Mouse (Mus musculus): ENCODE data around the gene Ascl2. TPM values are rescaled to one million over a fixed set of nuclear protein-coding genes. Genes with fewer than 3 reads are reported as not detected.

The Ascl2 gene
- polyA plus RNA-seq, 1 experiment, result 0.81 TPM

DNA sequence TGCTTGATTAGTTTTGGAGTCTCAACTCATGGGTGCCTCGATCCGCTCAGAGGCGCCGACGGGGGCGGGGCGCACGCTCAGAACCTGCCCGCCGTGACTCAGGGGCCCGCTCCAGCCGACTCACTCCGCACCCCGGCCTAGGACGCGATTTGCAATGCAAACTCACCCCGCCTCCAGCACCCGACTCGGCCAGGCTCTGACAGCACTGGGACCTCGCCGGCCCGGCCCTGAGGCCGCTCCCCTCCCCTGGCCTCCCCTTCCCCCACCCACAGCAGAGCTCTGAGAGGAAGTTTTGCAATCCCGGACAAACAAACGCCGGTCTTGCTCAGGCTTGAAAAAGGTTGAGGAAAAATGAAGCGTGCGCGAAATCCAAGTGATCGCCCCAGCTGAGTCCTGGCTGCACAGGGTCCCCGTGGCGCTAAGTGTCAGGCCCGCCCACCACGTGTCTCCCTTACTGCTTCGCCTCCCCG is 1.6 kb downstream of the Ascl2 start:
- H3K27ac ChIP-seq (ENCODE audit: insufficient read depth, low read length), result no peak overlapping the region
- H3K4me3 ChIP-seq (ENCODE audit: insufficient read depth, low read length), result peak overlapping the region; percentile 19

DNA sequence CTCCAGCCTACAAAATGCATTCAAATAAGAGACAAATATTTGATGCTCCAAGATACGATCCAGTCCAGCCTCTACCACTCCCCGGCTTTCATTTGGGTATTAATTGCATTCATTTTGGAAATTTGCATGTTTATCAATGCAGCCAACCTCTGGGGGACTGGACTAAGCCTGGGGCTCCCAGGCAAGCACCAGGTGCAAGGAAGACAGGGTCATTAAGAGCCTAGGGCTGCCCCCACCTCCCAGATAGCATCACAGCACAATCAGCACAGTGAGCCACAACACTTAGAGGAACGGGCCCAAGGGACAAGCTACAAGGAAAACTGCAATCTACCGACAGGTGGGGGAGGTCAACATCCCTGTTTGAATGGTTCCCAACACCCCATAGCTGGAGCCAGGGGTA is 9.3 kb downstream of the Ascl2 start:
- TF ChIP-seq CTCF (IDR thresholded peaks at IDR 0.05; ENCODE audit: extremely low read depth, insufficient read depth, low read length) (no peak), POLR2A (IDR thresholded peaks at IDR 0.05; ENCODE audit: extremely low read depth, insufficient read depth, low read length) (no peak)
- Histone ChIP-seq H3K4me3 (ENCODE audit: insufficient read depth, low read length) (no peak overlapping the region), H3K4me1 (ENCODE audit: control insufficient read depth, insufficient read depth, low read length) (no peaks in the 10 kb centered on the region), H3K27ac (ENCODE audit: insufficient read depth, low read length) (no peak overlapping the region)

More for the DNA sequence above, 1.6 kb downstream of the Ascl2 start:
- TF ChIP-seq CTCF (IDR thresholded peaks at IDR 0.05; ENCODE audit: extremely low read depth, insufficient read depth, low read length), result no peak
- no peak for TF ChIP-seq POLR2A (IDR thresholded peaks at IDR 0.05; ENCODE audit: extremely low read depth, insufficient read depth, low read length)
- H3K4me1 ChIP-seq (ENCODE audit: control insufficient read depth, insufficient read depth, low read length), result no peaks in the 10 kb centered on the region

DNA sequence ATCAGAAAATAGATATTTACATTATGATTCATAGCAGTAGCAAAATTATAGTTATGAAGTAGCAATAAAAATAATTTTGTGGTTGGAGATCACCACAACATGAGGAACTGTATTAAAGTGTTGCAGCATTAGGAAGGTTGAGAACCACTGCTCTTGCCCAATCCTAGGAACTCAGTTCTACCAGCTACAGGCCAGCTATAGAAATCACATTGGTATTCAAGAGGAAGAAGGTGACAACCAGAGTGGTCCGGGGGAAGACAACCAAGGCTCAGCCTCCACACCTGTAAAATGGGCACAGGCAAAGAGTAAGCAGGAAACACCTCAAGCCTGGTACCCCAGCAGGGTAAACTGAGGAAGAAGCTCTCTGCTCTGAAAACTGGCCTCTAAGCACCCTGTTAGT is 10.2 kb downstream of the Ascl2 start:
- H3K4me1 ChIP-seq (ENCODE audit: control insufficient read depth, insufficient read depth, low read length), result no peaks in the 10 kb centered on the region
- TF ChIP-seq CTCF (IDR thresholded peaks at IDR 0.05; ENCODE audit: extremely low read depth, insufficient read depth, low read length), result no peak
- TF ChIP-seq POLR2A (IDR thresholded peaks at IDR 0.05; ENCODE audit: extremely low read depth, insufficient read depth, low read length), result no peak
- H3K27ac ChIP-seq (ENCODE audit: insufficient read depth, low read length), result no peak overlapping the region
- no peak overlapping the region for H3K4me3 ChIP-seq (ENCODE audit: insufficient read depth, low read length)

DNA sequence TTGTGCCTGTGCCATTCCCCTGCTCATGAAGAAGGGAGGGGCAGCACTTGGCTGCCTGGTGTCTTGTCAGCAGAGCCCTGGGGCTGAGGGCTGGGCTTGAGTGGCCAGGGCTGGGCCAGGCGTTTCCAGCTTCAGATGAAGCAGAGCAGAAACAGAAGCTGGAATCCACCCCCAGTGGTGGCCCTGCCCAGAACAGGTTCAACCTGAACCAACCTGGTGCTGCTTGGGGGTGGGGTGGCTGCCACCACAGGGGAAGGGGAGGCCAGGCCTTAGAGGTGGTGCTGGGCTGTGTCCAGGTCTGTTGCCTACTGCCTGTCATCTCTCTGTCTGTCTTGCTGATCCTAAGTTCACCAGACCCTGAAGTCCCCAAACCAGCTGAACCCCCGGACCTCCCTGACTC is 13.0 kb downstream of the Ascl2 start:
- TF ChIP-seq CTCF (IDR thresholded peaks at IDR 0.05; ENCODE audit: extremely low read depth, insufficient read depth, low read length) (no peak), POLR2A (IDR thresholded peaks at IDR 0.05; ENCODE audit: extremely low read depth, insufficient read depth, low read length) (no peak)
- Histone ChIP-seq H3K27ac (ENCODE audit: insufficient read depth, low read length) (no peak overlapping the region), H3K4me1 (ENCODE audit: control insufficient read depth, insufficient read depth, low read length) (no peaks in the 10 kb centered on the region), H3K4me3 (ENCODE audit: insufficient read depth, low read length) (no peak overlapping the region)

DNA sequence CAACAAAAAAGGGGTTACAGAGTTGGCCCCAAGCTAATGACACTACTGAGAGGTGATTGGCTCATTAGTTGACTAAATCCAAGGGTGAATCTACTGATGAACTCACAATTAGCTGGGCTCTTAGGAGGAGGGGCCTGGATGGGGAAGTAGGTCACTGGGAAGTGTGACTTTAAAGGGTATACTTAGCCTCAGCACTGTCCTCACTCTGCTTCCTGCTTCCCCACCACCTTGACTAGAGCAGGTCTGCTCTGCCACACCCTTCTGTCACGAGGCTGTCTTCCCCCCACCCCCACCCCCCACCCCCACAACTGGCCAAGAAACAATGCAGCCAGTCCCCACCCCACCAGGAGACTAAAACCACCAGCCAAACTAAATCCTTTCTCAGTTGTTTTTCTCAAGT is 19.5 kb downstream of the Ascl2 start:
- no peak overlapping the region for H3K4me3 ChIP-seq (ENCODE audit: insufficient read depth, low read length)
- no peak overlapping the region for H3K27ac ChIP-seq (ENCODE audit: insufficient read depth, low read length)
- TF ChIP-seq POLR2A (IDR thresholded peaks at IDR 0.05; ENCODE audit: extremely low read depth, insufficient read depth, low read length) (no peak), CTCF (IDR thresholded peaks at IDR 0.05; ENCODE audit: extremely low read depth, insufficient read depth, low read length) (no peak)

DNA sequence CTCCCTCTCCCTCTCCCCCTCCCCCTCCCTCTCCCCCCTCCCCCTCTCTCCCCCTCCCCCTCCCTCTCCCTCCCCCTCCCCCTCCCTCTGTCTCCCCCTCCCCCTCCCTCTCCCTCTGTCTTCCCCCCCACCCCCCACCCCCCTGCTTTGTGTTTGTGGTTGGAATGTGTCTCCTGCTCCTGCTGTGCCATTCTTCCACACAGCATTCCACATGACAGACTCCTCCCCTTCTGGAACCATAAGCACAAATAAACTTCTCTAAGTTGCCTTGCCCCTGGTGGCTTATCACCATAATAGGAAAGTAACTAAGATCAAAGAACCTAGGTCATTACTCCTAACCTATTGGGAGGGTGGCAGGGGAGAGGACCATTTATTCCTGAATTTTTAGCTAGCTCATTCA is 31.4 kb downstream of the Ascl2 start:
- H3K4me1 ChIP-seq (ENCODE audit: control insufficient read depth, insufficient read depth, low read length), result no peaks in the 10 kb centered on the region
- TF ChIP-seq CTCF (IDR thresholded peaks at IDR 0.05; ENCODE audit: extremely low read depth, insufficient read depth, low read length), result no peak
- TF ChIP-seq POLR2A (IDR thresholded peaks at IDR 0.05; ENCODE audit: extremely low read depth, insufficient read depth, low read length), result no peak
- no peak overlapping the region for H3K4me3 ChIP-seq (ENCODE audit: insufficient read depth, low read length)
- no peak overlapping the region for H3K27ac ChIP-seq (ENCODE audit: insufficient read depth, low read length)

More for the DNA sequence above, 19.5 kb downstream of the Ascl2 start:
- H3K4me1 ChIP-seq (ENCODE audit: control insufficient read depth, insufficient read depth, low read length), result no peaks in the 10 kb centered on the region

DNA sequence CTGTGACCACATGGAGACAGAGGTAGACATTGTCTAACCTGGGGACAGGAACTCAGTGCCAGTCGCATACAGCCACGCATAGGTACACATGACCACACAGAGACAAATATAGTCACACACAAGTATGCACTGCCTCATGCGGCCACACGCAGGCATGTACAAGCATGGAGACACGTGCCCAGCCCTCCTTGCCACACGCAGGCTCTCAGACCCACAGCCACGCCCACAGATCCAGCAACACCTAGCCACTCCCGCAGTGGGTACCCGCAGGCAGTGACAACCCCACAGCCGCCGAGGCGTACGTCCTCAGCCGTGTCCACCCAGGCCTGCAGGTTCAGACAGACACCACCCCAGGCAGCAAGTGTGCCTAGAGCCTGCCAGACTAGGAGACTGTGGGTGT is 33.4 kb downstream of the Ascl2 start:
- Histone ChIP-seq H3K27ac (ENCODE audit: insufficient read depth, low read length) (no peak overlapping the region), H3K4me3 (ENCODE audit: insufficient read depth, low read length) (no peak overlapping the region), H3K4me1 (ENCODE audit: control insufficient read depth, insufficient read depth, low read length) (no peaks in the 10 kb centered on the region)
- TF ChIP-seq CTCF (IDR thresholded peaks at IDR 0.05; ENCODE audit: extremely low read depth, insufficient read depth, low read length) (no peak), POLR2A (IDR thresholded peaks at IDR 0.05; ENCODE audit: extremely low read depth, insufficient read depth, low read length) (no peak)

DNA sequence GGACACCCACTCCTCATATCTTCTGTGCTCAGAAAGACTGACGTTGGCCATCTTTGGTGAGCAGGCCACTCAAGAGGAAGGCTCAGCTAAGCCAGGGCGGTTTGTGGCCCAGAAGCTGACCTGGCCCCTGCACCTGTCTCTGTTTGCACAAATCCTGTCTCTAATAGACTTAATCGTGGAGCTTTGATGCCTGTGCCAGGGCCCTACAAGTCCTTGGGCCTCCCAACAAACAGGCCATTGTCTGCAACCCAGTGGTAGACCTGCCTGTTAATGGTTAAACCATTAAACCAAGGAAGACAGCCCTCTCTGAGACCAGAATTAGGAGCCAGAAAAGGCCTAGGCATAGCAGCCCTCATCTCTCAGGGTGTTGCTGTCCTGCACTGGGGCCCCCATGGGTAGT is 36.6 kb downstream of the Ascl2 start:
- Histone ChIP-seq H3K27ac (ENCODE audit: insufficient read depth, low read length) (no peak overlapping the region), H3K4me1 (ENCODE audit: control insufficient read depth, insufficient read depth, low read length) (no peaks in the 10 kb centered on the region), H3K4me3 (ENCODE audit: insufficient read depth, low read length) (no peak overlapping the region)
- TF ChIP-seq POLR2A (IDR thresholded peaks at IDR 0.05; ENCODE audit: extremely low read depth, insufficient read depth, low read length) (no peak), CTCF (IDR thresholded peaks at IDR 0.05; ENCODE audit: extremely low read depth, insufficient read depth, low read length) (no peak)

DNA sequence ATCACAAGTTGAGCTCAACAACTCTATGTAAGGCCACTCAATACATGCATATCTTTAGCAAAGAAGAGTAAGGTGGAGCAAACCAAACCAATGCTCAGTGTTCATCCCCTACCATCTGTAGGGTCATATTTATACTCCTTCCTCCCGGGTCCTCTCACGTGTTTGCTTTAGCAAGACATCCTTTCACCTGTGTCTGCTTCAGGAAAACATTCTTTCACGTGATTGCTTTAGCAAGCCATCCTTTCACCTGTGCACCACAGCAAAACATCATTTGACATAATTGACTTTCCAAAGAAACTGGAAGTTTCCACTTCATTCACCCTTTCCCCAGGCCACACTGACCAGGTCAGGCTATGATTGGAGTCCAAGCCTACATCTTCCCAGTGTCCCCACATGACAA is 38.0 kb downstream of the Ascl2 start, which contains the start of gene Th:
Gene Th (minus strand): TSS at position 101 of the 400 bp plus-strand sequence.
- Histone ChIP-seq H3K4me1 (ENCODE audit: control insufficient read depth, insufficient read depth, low read length) (no peaks in the 10 kb centered on the region), H3K27ac (ENCODE audit: insufficient read depth, low read length) (no peak within 1 kb of the TSS), H3K4me3 (ENCODE audit: insufficient read depth, low read length) (no peak within 1 kb of the TSS)
- TF ChIP-seq POLR2A (IDR thresholded peaks at IDR 0.05; ENCODE audit: extremely low read depth, insufficient read depth, low read length), result no peak
- no peak for TF ChIP-seq CTCF (IDR thresholded peaks at IDR 0.05; ENCODE audit: extremely low read depth, insufficient read depth, low read length)

DNA sequence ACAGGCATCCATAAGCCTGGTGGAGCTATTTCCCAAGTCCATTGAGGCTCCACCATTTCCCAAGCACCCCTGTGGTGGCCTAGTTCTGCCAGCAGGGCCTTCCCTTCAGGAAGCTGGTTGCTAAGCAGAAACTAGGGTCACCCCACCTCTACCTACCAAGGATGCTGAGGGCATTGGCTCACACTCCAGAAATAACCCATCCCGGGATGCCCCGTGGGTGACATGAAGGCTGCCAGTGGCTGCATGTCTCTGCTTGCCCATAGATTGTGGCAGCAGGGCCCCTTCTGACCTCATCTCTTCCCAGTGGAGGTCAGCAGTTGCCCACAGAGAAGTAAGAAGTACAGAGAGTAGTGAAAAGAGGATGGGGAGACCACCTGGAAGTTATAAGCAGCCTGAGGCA is 39.5 kb downstream of the Ascl2 start:
- Histone ChIP-seq H3K4me1 (ENCODE audit: control insufficient read depth, insufficient read depth, low read length) (no peaks in the 10 kb centered on the region), H3K27ac (ENCODE audit: insufficient read depth, low read length) (no peak overlapping the region), H3K4me3 (ENCODE audit: insufficient read depth, low read length) (no peak overlapping the region)
- TF ChIP-seq POLR2A (IDR thresholded peaks at IDR 0.05; ENCODE audit: extremely low read depth, insufficient read depth, low read length) (no peak), CTCF (IDR thresholded peaks at IDR 0.05; ENCODE audit: extremely low read depth, insufficient read depth, low read length) (no peak)
